Mouse (Mus musculus): Measurements from ENCODE around the gene Olfr328. TPM values are rescaled to one million over a fixed set of nuclear protein-coding genes. Genes with fewer than 3 reads are reported as not detected.
A peak's percentile ranks its signal among the peaks of the same experiment; 100 is the strongest.

Olfr328 gene
- not detected in 2 replicates for polyA plus RNA-seq (2016; fragmentation: Nextera tagmentation; extraction: Ambion mirVana)

- Histone ChIP-seq H3K9me3 (no peaks in the 10 kb centered on the region), H3K4me1 (replicated peaks) (no peaks in the 10 kb centered on the region), H3K36me3 (no peaks in the 10 kb centered on the region), H3K4me3 (no peak within 1 kb of the TSS), H3K27me3 (ENCODE audit: insufficient read depth, poor library complexity, severe bottlenecking) (no peaks in the 10 kb centered on the region), H3K27ac (no peak within 1 kb of the TSS)
- DNase-seq (ENCODE audit: low spot score) = no peak
- 86% methylated on average over 1 of the region's 1 CpGs for WGBS
These were observed at the start of gene Olfr328 for GRCm38 (mm10) chr11:58555536-58555935. TSS of gene Olfr328 (minus strand) at chr11:58555636.

- whole genome bisulfite sequencing = 89% methylated on average over 3 of the region's 3 CpGs
- Histone ChIP-seq H3K27me3 (ENCODE audit: insufficient read depth, poor library complexity, severe bottlenecking) (no peaks in the 10 kb centered on the region), H3K9me3 (no peaks in the 10 kb centered on the region), H3K36me3 (no peaks in the 10 kb centered on the region), H3K27ac (no peak overlapping the region), H3K4me1 (replicated peaks) (no peaks in the 10 kb centered on the region; the same call in 1 of the 2 replicates), H3K4me3 (no peak overlapping the region)
- no peak for DNase-seq (ENCODE audit: low spot score)
These were observed 49.8 kb upstream of the Olfr328 start for GRCm38 (mm10) chr11:58605228-58605627.

- Histone ChIP-seq H3K9me3 (no peaks in the 10 kb centered on the region), H3K27ac (no peak overlapping the region), H3K4me3 (no peak overlapping the region), H3K4me1 (replicated peaks) (no peaks in the 10 kb centered on the region; the same call in 1 of the 2 replicates), H3K27me3 (ENCODE audit: insufficient read depth, poor library complexity, severe bottlenecking) (no peaks in the 10 kb centered on the region), H3K36me3 (no peaks in the 10 kb centered on the region)
- DNase-seq (ENCODE audit: low spot score) = no peak
- 64% methylated on average over 2 of the region's 2 CpGs for WGBS
These were observed 49.3 kb upstream of the Olfr328 start for GRCm38 (mm10) chr11:58604688-58605087.

- DNase-seq (ENCODE audit: low spot score) = no peak
- WGBS = 83% methylated on average over 6 of the region's 6 CpGs
- no peaks in the 10 kb centered on the region for H3K9me3 ChIP-seq
- H3K27me3 ChIP-seq (ENCODE audit: insufficient read depth, poor library complexity, severe bottlenecking) = no peaks in the 10 kb centered on the region
- H3K4me1 ChIP-seq (replicated peaks) = no peaks in the 10 kb centered on the region
- H3K27ac ChIP-seq = no peak overlapping the region
- no peak overlapping the region for H3K4me3 ChIP-seq
- no peaks in the 10 kb centered on the region for H3K36me3 ChIP-seq
These were observed 47.5 kb upstream of the Olfr328 start for GRCm38 (mm10) chr11:58602800-58603560.

GRCm38 (mm10) chr11:58602062-58602461 is 46.6 kb upstream of the Olfr328 start:
- Histone ChIP-seq H3K4me1 (replicated peaks) (no peaks in the 10 kb centered on the region), H3K36me3 (no peaks in the 10 kb centered on the region), H3K9me3 (no peaks in the 10 kb centered on the region), H3K4me3 (no peak overlapping the region), H3K27ac (no peak overlapping the region), H3K27me3 (ENCODE audit: insufficient read depth, poor library complexity, severe bottlenecking) (no peaks in the 10 kb centered on the region)
- no peak for DNase-seq (ENCODE audit: low spot score)

GRCm38 (mm10) chr11:58597837-58598236 is 42.4 kb upstream of the Olfr328 start:
- WGBS = 86% methylated on average over 13 of the region's 13 CpGs

GRCm38 (mm10) chr11:58594814-58595213 is 39.4 kb upstream of the Olfr328 start, which contains the start of gene Olfr324:
TSS of gene Olfr324 (plus strand) at chr11:58595114.
- Histone ChIP-seq H3K9me3 (no peaks in the 10 kb centered on the region), H3K4me1 (replicated peaks) (no peaks in the 10 kb centered on the region), H3K27ac (no peak within 1 kb of the TSS), H3K36me3 (no peaks in the 10 kb centered on the region), H3K4me3 (no peak within 1 kb of the TSS), H3K27me3 (ENCODE audit: insufficient read depth, poor library complexity, severe bottlenecking) (no peaks in the 10 kb centered on the region)
- 87% methylated on average over 6 of the region's 6 CpGs for WGBS
- DNase-seq (ENCODE audit: low spot score) = no peak

More at GRCm38 (mm10) chr11:58597837-58598236, 42.4 kb upstream of the Olfr328 start:
- H3K4me1 ChIP-seq (replicated peaks) = no peaks in the 10 kb centered on the region
- no peaks in the 10 kb centered on the region for H3K27me3 ChIP-seq (ENCODE audit: insufficient read depth, poor library complexity, severe bottlenecking)
- H3K4me3 ChIP-seq = no peak overlapping the region
- DNase-seq (ENCODE audit: low spot score) = no peak
- no peak overlapping the region for H3K27ac ChIP-seq
- no peaks in the 10 kb centered on the region for H3K9me3 ChIP-seq
- no peaks in the 10 kb centered on the region for H3K36me3 ChIP-seq

GRCm38 (mm10) chr11:58588620-58589250 is 33.3 kb upstream of the Olfr328 start:
- no peaks in the 10 kb centered on the region for H3K36me3 ChIP-seq
- H3K9me3 ChIP-seq = no peaks in the 10 kb centered on the region
- no peak overlapping the region for H3K27ac ChIP-seq
- H3K4me3 ChIP-seq = no peak overlapping the region
- H3K4me1 ChIP-seq (replicated peaks) = no peaks in the 10 kb centered on the region
- DNase-seq (ENCODE audit: low spot score) = no peak
- 77% methylated on average over 3 of the region's 3 CpGs for WGBS
- no peaks in the 10 kb centered on the region for H3K27me3 ChIP-seq (ENCODE audit: insufficient read depth, poor library complexity, severe bottlenecking)

GRCm38 (mm10) chr11:58587898-58588348 is 32.5 kb upstream of the Olfr328 start:
- H3K27ac ChIP-seq = peak overlapping the region; percentile 29; the same call in 1 of the 2 replicates
- no peaks in the 10 kb centered on the region for H3K27me3 ChIP-seq (ENCODE audit: insufficient read depth, poor library complexity, severe bottlenecking)
- H3K4me1 ChIP-seq (replicated peaks) = no peaks in the 10 kb centered on the region
- no peaks in the 10 kb centered on the region for H3K9me3 ChIP-seq
- peak; percentile 38 for DNase-seq (ENCODE audit: low spot score)
- no peak overlapping the region for H3K4me3 ChIP-seq
- 77% methylated on average over 7 of the region's 7 CpGs for WGBS
- H3K36me3 ChIP-seq = no peaks in the 10 kb centered on the region

GRCm38 (mm10) chr11:58578636-58579035 is 23.2 kb upstream of the Olfr328 start:
- no peak for DNase-seq (ENCODE audit: low spot score)
- no peak overlapping the region for H3K4me3 ChIP-seq
- H3K36me3 ChIP-seq = no peaks in the 10 kb centered on the region
- no peaks in the 10 kb centered on the region for H3K4me1 ChIP-seq (replicated peaks)
- no peaks in the 10 kb centered on the region for H3K9me3 ChIP-seq
- H3K27ac ChIP-seq = no peak overlapping the region
- H3K27me3 ChIP-seq (ENCODE audit: insufficient read depth, poor library complexity, severe bottlenecking) = no peaks in the 10 kb centered on the region
- 85% methylated on average over 8 of the region's 8 CpGs for WGBS

- Histone ChIP-seq H3K4me1 (replicated peaks) (no peaks in the 10 kb centered on the region), H3K4me3 (no peak within 1 kb of the TSS), H3K36me3 (no peaks in the 10 kb centered on the region), H3K9me3 (no peaks in the 10 kb centered on the region), H3K27me3 (ENCODE audit: insufficient read depth, poor library complexity, severe bottlenecking) (no peaks in the 10 kb centered on the region), H3K27ac (no peak within 1 kb of the TSS)
- no peak for DNase-seq (ENCODE audit: low spot score)
- WGBS = 89% methylated on average over 1 of the region's 1 CpGs
These were observed 22.0 kb upstream of the Olfr328 start, which contains the start of gene Olfr325 for GRCm38 (mm10) chr11:58577430-58577829. TSS of gene Olfr325 (plus strand) at chr11:58577730.

- Histone ChIP-seq H3K9me3 (no peaks in the 10 kb centered on the region), H3K4me1 (replicated peaks) (no peaks in the 10 kb centered on the region; the same call in 1 of the 2 replicates), H3K27ac (no peak within 1 kb of the TSS), H3K4me3 (no peak within 1 kb of the TSS), H3K36me3 (no peaks in the 10 kb centered on the region), H3K27me3 (ENCODE audit: insufficient read depth, poor library complexity, severe bottlenecking) (no peaks in the 10 kb centered on the region)
- 78% methylated on average over 5 of the region's 5 CpGs for WGBS
- DNase-seq (ENCODE audit: low spot score) = no peak
These were observed 15.0 kb upstream of the Olfr328 start, which contains the start of gene Olfr224 for GRCm38 (mm10) chr11:58570405-58570804. TSS of gene Olfr224 (minus strand) at chr11:58570553.

- Histone ChIP-seq H3K4me3 (no peak within 1 kb of the TSS), H3K27me3 (ENCODE audit: insufficient read depth, poor library complexity, severe bottlenecking) (no peaks in the 10 kb centered on the region), H3K4me1 (replicated peaks) (no peaks in the 10 kb centered on the region), H3K27ac (no peak within 1 kb of the TSS), H3K36me3 (no peaks in the 10 kb centered on the region), H3K9me3 (no peaks in the 10 kb centered on the region)
- WGBS = 85% methylated on average over 5 of the region's 5 CpGs
- DNase-seq (ENCODE audit: low spot score) = no peak
These were observed 9.1 kb downstream of the Olfr328 start, which contains the start of gene Olfr329-ps for GRCm38 (mm10) chr11:58546322-58546721. TSS of gene Olfr329-ps (minus strand) at chr11:58546422.

Measured in hindbrain, embryonic 10.5 days (tissue).